Mouse (Mus musculus) spleen, postnatal 10 days (tissue): ENCODE measurements at regions not wholly inside any gene's neighbourhood (a gene's known extent, or its start where the extent isn't known, plus 50 kb on each side); places are given as distances from the start of the nearest gene placed in this dataset.

ENCODE experiments used
- DNase-seq, 2 experiments: peaks; one replicate each; pipeline ENCODE4 v3.0.0; 2021 to 2022; ENCODE audit warnings: low spot score in 2 of 2

GRCm38 (mm10) chr15:27409856-27410255 is 56.6 kb upstream of the Ank start:
- no peak for DNase-seq

DNA sequence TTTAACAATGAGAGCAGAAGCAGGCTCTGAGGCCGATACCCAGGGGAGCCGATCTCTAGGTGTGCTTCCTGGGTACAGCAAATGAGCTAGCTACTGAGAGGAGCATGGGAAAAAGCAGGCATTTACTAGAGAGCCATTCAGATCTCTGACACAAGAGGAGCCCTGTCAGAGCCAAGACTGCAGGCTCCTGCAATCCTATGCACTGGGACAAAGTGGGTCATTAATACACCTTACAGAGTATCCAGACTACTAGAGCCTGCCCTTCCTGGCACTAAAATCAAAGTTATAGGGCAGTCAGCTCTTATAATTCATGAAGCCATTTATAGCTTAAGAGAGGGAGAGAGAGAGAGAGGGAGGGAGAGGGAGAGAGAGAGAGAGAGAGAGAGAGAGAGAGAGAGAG is 54.2 kb upstream of the Ank start:
- DNase-seq: no peak

DNA sequence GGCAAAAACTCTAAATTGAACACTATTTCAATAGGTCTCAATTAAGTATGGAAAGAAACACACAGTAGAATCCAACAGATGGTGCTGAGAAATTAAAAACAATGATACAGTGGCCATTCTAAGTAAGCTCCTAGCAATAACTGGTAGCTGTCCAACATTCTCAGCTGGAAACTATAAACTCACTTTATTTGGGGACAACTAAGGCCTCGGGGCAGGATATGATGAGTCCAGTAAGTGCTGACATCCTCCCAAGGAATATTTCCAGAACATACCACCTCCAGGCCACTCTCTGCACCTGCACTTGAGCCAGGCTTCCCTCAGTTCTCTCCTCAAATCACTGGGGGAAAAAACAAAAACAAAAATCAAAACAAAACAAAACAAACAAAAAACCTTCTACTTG is 53.7 kb upstream of the Ank start:
- DNase-seq: no peak

DNA sequence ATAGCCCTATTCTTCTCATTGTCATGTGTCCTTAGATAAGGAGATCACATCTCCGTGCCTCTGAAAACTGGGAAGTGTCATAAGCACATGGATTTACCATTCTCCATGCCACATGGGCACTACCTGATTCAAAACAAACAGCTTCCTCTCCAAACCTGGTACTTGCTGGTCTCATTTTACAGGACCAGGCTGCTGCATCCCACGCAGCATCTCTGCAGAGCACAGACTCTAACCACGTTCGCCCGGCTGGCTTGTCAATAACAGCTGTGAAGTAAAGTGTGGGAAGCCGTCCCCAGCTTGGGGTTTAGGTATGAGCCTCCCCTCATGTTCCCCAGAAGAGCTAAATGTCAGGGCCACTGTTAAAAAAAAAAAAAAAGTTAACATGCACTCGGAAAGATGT is 53.0 kb upstream of the Ank start:
- DNase-seq: no peak

- DNase-seq: no peak
These were observed 51.7 kb upstream of the Ank start for GRCm38 (mm10) chr15:27414819-27415218.
